Mouse (Mus musculus) left cerebral cortex, adult 11 months (tissue): ENCODE data around the gene Tcirg1.
A peak's percentile ranks its signal among the peaks of the same experiment; 100 is the strongest.

ENCODE experiments used
- DNase-seq: peaks from one replicate; pipeline ENCODE4 v3.0.0; 2022; ENCODE audit warnings: low spot score

Tcirg1 gene

GRCm38 (mm10) chr19:3926685-3927084 lies 19.8 kb upstream of the Tcirg1 start:
- DNase-seq = no peak

- no peak for DNase-seq
Measured at GRCm38 (mm10) chr19:3926279-3926678, 19.3 kb upstream of the Tcirg1 start.

GRCm38 (mm10) chr19:3925859-3926258 lies 18.9 kb upstream of the Tcirg1 start:
- DNase-seq = no peak

- no peak for DNase-seq
Measured at GRCm38 (mm10) chr19:3924868-3925267, 17.9 kb upstream of the Tcirg1 start.

DNA sequence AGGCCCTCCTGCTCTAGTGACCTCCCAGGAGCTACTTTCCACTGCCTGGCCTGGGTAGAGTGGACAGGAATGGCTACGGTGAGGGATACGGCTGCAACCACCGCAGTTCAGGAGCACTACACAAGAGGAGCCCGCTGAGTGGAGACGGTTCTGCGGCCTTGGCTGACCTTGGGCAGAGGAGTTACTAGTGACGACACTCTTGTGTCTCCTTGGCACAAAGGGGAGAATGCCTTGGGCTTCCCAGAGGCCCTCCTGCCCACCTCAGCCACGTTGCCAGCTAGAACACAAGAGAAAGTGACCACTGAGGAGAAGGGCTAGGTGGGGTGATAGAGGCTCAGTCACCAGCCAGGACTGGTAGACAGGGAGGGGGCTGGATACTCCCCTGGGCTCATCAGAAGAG lies 17.3 kb upstream of the Tcirg1 start:
- DNase-seq = no peak

- DNase-seq = no peak
Measured at GRCm38 (mm10) chr19:3923586-3923985, 16.7 kb upstream of the Tcirg1 start.

DNA sequence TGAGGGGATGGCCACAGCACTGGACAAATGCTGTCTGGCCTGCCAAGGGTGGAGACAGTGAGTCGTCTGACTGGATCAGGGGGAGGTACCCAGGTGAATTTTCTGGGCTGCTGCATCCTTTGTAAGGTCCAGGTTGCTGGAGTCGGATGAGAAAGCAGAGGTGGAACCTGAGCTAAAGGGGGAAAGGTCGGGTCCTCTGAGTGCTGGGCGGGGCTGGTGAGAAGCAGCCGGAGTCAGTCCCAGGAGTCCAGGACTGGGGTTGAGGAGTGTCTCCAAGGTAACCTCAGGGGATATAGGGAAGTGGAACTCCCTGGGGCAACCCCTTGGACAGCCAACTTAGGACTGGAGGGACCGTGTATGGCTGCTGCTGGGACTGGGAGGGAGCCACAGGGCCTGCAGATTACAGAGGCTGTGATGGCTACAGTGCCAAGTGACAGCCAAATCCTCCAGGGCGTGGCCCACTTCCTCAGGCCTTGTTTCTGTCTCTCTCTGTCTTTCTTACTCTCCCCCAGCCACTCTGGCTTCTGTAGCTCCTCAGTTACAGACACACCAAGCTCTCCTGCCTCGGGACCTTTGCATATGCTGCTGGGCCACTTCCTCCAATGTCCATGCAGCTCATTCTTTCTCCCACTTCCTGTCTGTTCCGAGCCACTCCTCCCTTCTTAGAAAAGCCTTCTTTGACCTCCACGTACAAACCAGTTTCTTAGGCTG lies 15.9 kb upstream of the Tcirg1 start:
- DNase-seq = no peak

GRCm38 (mm10) chr19:3919928-3920327 lies 13.0 kb upstream of the Tcirg1 start:
- DNase-seq = no peak

DNA sequence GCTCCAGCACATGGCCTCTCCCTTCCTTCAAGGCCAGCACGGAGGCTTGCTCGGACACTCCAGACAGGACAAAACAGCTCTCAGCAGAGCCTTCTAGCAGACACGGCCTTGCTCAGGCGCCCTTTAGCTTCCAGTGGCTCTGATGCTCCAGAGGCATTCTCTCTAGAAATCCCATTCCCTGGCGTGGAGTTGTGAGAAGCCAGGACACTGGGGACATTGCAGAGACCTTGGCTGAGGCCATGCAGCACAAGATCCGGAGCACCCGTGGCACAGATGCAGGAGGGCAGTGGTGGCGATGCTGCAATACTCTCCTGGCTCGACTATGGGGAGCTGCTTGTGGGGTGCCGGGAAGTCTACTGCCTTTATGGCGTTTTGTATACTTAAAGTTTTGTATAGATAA lies 9.8 kb upstream of the Tcirg1 start:
- DNase-seq = no peak

GRCm38 (mm10) chr19:3914535-3914934 lies 7.6 kb upstream of the Tcirg1 start:
- DNase-seq = no peak

- DNase-seq = no peak
Measured at GRCm38 (mm10) chr19:3913692-3914091, 6.8 kb upstream of the Tcirg1 start.

GRCm38 (mm10) chr19:3912337-3913204 lies 5.6 kb upstream of the Tcirg1 start, which contains the start of gene Ndufs8:
TSS of gene Ndufs8 (minus strand) at chr19:3912774.
- DNase-seq = peak; percentile 98

GRCm38 (mm10) chr19:3910206-3910605 lies 3.3 kb upstream of the Tcirg1 start:
- no peak for DNase-seq

- no peak for DNase-seq
Measured at GRCm38 (mm10) chr19:3907876-3908660, 1.1 kb upstream of the Tcirg1 start.

DNA sequence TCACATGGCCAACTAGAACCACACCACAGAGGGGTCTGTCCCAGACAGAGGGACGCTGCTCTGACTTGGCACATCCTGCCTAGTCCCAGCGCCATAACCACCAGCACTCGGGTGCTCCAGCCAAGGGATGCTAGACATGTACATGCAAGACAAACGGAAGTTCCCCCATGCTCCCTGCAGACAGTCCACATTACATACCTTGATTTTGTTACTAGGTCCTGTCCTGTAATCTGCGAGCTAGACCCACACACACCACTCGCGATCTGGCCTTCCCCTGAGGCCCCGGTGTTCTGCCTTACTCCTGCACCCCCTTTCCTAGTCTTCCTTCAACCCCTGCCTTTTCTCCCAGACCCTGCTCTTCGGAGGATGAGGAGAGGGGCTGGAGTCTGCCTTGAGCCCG lies 607 bp downstream of the Tcirg1 start:
- no peak for DNase-seq

- no peak for DNase-seq
Measured at GRCm38 (mm10) chr19:3905261-3905969, 1.5 kb downstream of the Tcirg1 start.

DNA sequence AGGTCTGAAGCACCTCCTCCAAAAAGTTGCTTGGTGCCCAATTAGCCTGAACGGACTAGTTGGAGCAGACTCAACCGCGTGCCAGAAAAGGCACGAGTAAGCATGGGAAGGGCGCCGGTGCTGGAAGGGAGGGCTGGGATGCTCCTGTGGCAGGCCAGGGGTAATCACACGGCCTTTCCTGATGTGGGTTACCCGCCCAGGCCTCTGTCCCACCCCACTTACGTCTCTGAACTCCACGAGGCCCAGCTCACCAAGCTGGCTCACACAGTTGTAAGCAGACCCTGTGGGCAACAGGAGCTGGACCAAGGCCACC lies 2.6 kb downstream of the Tcirg1 start:
- no peak for DNase-seq

GRCm38 (mm10) chr19:3903648-3904362 lies 3.1 kb downstream of the Tcirg1 start:
- DNase-seq = no peak

GRCm38 (mm10) chr19:3902966-3903365 lies 4.0 kb downstream of the Tcirg1 start:
- DNase-seq = no peak

DNA sequence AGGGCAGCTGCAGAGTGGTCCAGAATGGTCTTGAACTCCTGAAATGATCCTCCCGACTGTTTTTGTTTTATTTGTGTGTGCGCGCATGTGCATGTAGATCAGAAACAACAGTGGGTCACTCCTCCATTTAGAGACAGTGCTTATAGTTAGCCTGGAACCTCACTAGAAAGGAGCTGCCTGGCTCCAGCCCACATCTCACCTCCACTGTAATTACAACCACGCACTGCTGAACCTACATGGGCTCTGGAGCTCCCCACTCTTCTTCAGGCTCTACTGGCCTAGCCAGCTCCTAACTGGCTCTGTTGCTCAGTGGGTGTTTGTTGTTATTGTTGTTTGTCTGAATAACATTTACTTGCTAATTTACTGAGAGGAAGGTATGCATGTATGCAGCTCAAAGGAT lies 7.3 kb downstream of the Tcirg1 start:
- no peak for DNase-seq

DNA sequence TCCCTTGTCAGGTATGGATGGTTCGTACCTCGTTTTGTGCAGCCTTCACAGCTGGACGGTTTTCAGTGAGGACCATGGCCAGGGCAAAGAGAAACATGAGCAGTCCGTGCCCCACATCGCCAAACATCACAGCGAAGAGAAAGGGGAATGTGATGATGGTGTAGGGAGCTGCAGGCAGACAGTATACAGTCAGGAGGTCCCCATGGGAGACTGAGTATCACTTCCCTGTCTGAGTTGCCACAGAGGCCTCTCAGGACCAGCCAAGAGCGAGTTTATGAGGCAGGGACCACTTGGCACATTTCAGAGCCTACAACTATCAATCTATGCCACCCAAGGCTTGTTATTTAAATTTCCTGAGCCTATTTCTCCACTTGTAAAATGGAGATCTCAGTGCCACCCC lies 8.0 kb downstream of the Tcirg1 start:
- no peak for DNase-seq
